Mouse (Mus musculus): ENCODE measurements at regions not wholly inside any gene's neighbourhood (a gene's known extent, or its start where the extent isn't known, plus 50 kb on each side); places are given as distances from the start of the nearest gene placed in this dataset.

DNA sequence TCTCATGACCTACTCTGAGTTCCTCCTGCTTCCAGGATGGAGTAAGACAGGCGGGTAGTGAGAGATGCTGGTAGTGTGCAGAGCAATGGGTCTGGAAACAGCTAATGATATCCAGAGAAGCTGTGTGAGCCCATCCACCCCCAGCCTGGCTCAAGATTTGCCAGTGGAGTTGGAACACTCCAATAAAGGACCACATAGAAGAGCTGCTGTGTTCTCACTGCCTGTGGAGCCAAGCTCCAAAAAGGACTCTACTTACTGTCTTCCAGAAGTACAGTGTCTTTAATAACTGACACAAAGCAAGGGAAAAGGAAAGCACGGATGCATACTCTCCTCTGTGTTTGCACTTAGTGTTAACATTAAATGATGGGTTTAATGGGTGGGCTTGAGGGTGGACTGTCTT, 138.0 kb upstream of the Dnajc19 start:
- H3K27me3 ChIP-seq (ENCODE audit: control insufficient read depth, insufficient read depth, low read length): no peaks in the 10 kb centered on the region
- H3K4me2 ChIP-seq (ENCODE audit: low read depth, low read length): no peak overlapping the region
- ATAC-seq (replicated peaks; ENCODE audit: extremely low read depth, insufficient read depth, low FRiP score): no peak
- 79% methylated on average over 2 of the region's 2 CpGs for WGBS
- no peaks in the 10 kb centered on the region for H3K4me1 ChIP-seq (ENCODE audit: control insufficient read depth, insufficient read depth, low read length)
- H3K9me3 ChIP-seq (replicated peaks; ENCODE audit: control insufficient read depth, low read length): no peaks in the 10 kb centered on the region; the same call in 1 of the 2 replicates
- H3K9ac ChIP-seq (ENCODE audit: low read length): no peak overlapping the region
- no peak overlapping the region for H3K4me3 ChIP-seq (ENCODE audit: low read length)
- no peaks in the 10 kb centered on the region for H3K36me3 ChIP-seq (ENCODE audit: control insufficient read depth, insufficient read depth)
- no peak overlapping the region for H3K27ac ChIP-seq (ENCODE audit: low read length)

DNA sequence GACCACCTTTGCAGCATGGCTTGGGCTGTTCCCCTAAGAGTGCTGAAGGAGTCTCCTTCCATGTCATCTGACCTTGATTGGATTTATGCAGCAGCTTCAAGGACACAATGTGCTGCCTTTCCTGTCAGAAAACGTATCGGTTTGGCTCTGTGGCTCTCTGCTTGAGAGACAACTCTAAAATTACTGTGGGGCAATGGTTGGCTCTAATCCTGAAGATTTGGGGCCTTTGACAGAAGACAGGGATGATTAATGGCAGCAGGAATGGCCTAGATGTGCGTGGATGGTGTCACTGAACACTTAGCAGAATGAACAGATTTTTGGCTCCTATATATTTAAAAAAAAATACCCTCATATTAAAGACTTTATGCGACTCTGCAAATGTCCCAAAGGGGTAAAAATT, 136.8 kb upstream of the Dnajc19 start:
- no peak overlapping the region for H3K4me2 ChIP-seq (ENCODE audit: low read depth, low read length)
- no peak overlapping the region for H3K9ac ChIP-seq (ENCODE audit: low read length)
- no peak for ATAC-seq (replicated peaks; ENCODE audit: extremely low read depth, insufficient read depth, low FRiP score)
- H3K4me3 ChIP-seq (ENCODE audit: low read length): no peak overlapping the region
- H3K4me1 ChIP-seq (ENCODE audit: control insufficient read depth, insufficient read depth, low read length): no peaks in the 10 kb centered on the region
- H3K9me3 ChIP-seq (replicated peaks; ENCODE audit: control insufficient read depth, low read length): no peaks in the 10 kb centered on the region
- H3K27ac ChIP-seq (ENCODE audit: low read length): no peak overlapping the region
- 72% methylated on average over 4 of the region's 4 CpGs for WGBS
- H3K36me3 ChIP-seq (ENCODE audit: control insufficient read depth, insufficient read depth): no peaks in the 10 kb centered on the region
- no peaks in the 10 kb centered on the region for H3K27me3 ChIP-seq (ENCODE audit: control insufficient read depth, insufficient read depth, low read length)

DNA sequence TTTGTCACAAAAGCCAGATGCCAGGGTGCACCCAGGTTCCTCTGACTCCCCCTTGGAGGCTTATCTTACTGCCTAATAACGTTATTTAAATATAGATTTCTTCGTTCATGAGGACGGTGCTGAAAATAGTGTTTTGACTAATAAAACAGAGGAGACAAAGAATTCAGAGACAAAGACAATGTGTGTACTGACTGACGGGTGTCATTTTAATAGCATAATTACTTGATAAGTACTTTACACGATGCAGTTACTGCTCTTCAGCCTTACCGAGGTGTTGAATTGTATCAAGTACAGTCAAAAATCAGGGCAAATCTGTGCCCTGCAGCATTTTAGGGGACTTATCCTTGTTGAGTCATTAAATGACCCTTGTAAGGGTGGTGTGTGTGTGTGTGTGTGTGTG, 133.1 kb upstream of the Dnajc19 start:
- no peak for ATAC-seq (replicated peaks; ENCODE audit: extremely low read depth, insufficient read depth, low FRiP score)
- Histone ChIP-seq H3K9me3 (replicated peaks; ENCODE audit: control insufficient read depth, low read length) (no peaks in the 10 kb centered on the region), H3K9ac (ENCODE audit: low read length) (no peak overlapping the region), H3K4me1 (ENCODE audit: control insufficient read depth, insufficient read depth, low read length) (no peaks in the 10 kb centered on the region), H3K4me2 (ENCODE audit: low read depth, low read length) (no peak overlapping the region), H3K4me3 (ENCODE audit: low read length) (no peak overlapping the region), H3K36me3 (ENCODE audit: control insufficient read depth, insufficient read depth) (no peaks in the 10 kb centered on the region), H3K27ac (ENCODE audit: low read length) (no peak overlapping the region), H3K27me3 (ENCODE audit: control insufficient read depth, insufficient read depth, low read length) (no peaks in the 10 kb centered on the region)
- 78% methylated on average over 6 of the region's 6 CpGs for WGBS

DNA sequence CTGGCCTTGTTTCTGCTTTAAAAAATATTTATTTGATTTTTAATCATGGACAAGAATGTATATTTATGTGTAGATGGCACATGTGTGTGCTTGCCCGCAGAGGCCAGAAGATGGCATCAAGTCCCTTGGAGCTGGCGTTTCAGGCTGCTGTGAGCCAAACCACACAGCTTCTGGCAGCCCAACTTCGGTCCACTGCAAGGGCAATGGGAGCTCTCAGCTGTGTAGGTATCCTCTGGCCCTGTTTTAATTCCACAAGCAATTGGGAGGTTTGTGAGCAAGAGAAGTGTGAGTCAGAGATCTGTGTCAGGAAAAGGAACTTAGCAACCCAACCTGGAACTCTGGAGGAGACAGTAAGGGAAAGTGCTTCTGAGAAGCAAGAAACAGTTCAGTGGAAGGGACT, 125.3 kb upstream of the Dnajc19 start:
- Histone ChIP-seq H3K27ac (ENCODE audit: low read length) (no peak overlapping the region), H3K4me1 (ENCODE audit: control insufficient read depth, insufficient read depth, low read length) (no peaks in the 10 kb centered on the region), H3K9ac (ENCODE audit: low read length) (no peak overlapping the region), H3K9me3 (replicated peaks; ENCODE audit: control insufficient read depth, low read length) (no peaks in the 10 kb centered on the region), H3K4me3 (ENCODE audit: low read length) (no peak overlapping the region), H3K27me3 (ENCODE audit: control insufficient read depth, insufficient read depth, low read length) (no peaks in the 10 kb centered on the region), H3K36me3 (ENCODE audit: control insufficient read depth, insufficient read depth) (no peaks in the 10 kb centered on the region), H3K4me2 (ENCODE audit: low read depth, low read length) (no peak overlapping the region)
- WGBS: 87% methylated on average over 3 of the region's 3 CpGs
- ATAC-seq (replicated peaks; ENCODE audit: extremely low read depth, insufficient read depth, low FRiP score): no peak

DNA sequence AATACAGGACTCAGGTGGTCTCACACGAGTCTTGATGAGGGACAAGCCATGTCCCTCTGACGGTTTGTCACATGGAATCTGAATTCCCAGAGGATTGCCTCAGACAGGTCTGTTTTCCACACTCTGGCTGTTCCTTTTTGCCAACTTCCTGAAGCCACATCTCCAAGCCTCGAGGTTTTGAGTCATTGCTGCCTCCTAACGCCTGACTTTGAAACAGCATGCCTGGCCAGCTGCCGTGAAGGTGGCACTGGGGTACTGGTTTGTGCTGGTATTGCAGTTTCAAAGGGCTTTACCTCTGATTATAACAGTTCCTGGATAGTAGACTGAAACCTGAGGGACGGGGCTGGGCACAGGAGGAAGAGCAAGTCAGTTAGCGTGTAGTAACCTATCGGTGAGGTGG, 117.1 kb upstream of the Dnajc19 start:
- H3K4me2 ChIP-seq (ENCODE audit: low read depth, low read length): no peak overlapping the region
- no peak overlapping the region for H3K4me3 ChIP-seq (ENCODE audit: low read length)
- H3K9ac ChIP-seq (ENCODE audit: low read length): no peak overlapping the region
- no peaks in the 10 kb centered on the region for H3K4me1 ChIP-seq (ENCODE audit: control insufficient read depth, insufficient read depth, low read length)
- no peaks in the 10 kb centered on the region for H3K9me3 ChIP-seq (replicated peaks; ENCODE audit: control insufficient read depth, low read length)
- peaks cover 9% of the 10 kb centered on the region; the same call in 1 of the 2 replicates for H3K27me3 ChIP-seq (ENCODE audit: control insufficient read depth, insufficient read depth, low read length)
- ATAC-seq (replicated peaks; ENCODE audit: extremely low read depth, insufficient read depth, low FRiP score): no peak
- WGBS: 24% methylated on average over 8 of the region's 8 CpGs
- no peaks in the 10 kb centered on the region for H3K36me3 ChIP-seq (ENCODE audit: control insufficient read depth, insufficient read depth)
- no peak overlapping the region for H3K27ac ChIP-seq (ENCODE audit: low read length)

DNA sequence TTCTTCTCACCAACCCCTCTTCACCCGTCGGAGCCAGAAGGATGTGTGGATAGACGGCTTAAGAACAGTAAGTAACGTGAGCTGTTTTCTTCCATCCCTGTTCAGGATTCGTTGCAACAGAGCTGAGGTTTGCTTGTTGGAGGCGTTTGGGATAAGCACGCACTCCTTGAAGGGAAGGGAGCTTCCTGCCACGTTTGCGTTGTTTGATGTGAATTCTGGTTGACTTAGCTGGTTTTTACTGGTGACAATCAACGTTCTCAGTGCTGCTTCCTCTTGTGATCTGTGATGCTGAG, 116.0 kb upstream of the Dnajc19 start:
- no peaks in the 10 kb centered on the region for H3K4me1 ChIP-seq (ENCODE audit: control insufficient read depth, insufficient read depth, low read length)
- 0 out of 2 replicates have a peak overlapping the region, but pooled peaks have one; percentile 9 for H3K4me2 ChIP-seq (ENCODE audit: low read depth, low read length)
- H3K9ac ChIP-seq (ENCODE audit: low read length): no peak overlapping the region
- peaks cover 9% of the 10 kb centered on the region; the same call in 1 of the 2 replicates for H3K27me3 ChIP-seq (ENCODE audit: control insufficient read depth, insufficient read depth, low read length)
- 0 out of 2 replicates have a peak overlapping the region, but pooled peaks have one; percentile 1 for H3K4me3 ChIP-seq (ENCODE audit: low read length)
- no peak for ATAC-seq (replicated peaks; ENCODE audit: extremely low read depth, insufficient read depth, low FRiP score)
- 6% methylated on average over 10 of the region's 10 CpGs for WGBS
- H3K9me3 ChIP-seq (replicated peaks; ENCODE audit: control insufficient read depth, low read length): no peaks in the 10 kb centered on the region
- no peak overlapping the region for H3K27ac ChIP-seq (ENCODE audit: low read length)
- H3K36me3 ChIP-seq (ENCODE audit: control insufficient read depth, insufficient read depth): no peaks in the 10 kb centered on the region

DNA sequence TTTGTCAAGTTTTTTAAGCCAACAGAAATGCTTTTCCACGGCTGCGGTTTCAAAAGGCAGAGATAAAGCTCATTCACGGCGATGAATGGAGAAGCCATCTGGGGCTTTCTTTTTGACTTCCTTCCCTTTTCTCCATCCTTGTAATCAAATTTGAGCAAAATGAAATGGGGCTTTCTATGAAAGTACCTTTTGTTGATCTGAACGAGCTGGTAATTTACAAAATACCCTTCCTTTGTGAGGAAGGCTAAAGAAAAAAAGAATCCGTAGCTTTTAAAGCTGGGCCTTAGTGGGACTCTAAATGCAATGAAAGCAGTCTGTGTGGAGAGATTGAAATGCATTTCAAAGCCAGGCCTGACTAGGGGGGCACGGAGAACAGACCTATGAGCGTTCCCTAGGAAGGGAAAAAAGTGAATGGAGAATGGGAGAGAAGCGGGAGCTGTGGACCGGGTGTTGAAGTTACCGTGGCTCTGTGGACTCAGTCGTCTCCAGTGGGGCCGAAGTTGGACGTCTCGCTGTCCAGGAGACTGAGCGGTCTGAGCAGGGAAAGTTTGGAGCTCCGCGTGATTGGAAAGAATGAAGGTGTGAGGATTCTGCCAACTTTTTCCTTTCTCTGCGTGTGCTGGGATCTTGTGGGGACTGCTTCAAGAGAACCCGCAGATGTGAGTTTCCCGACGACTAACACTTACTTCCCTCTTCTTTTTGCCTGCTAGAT, 115.5 kb upstream of the Dnajc19 start:
- Histone ChIP-seq H3K36me3 (ENCODE audit: control insufficient read depth, insufficient read depth) (no peaks in the 10 kb centered on the region), H3K4me3 (ENCODE audit: low read length) (0 out of 2 replicates have a peak overlapping the region, but pooled peaks have one; percentile 1), H3K4me2 (ENCODE audit: low read depth, low read length) (0 out of 2 replicates have a peak overlapping the region, but pooled peaks have one; percentile 9), H3K27me3 (ENCODE audit: control insufficient read depth, insufficient read depth, low read length) (peaks cover 9% of the 10 kb centered on the region; the same call in 1 of the 2 replicates), H3K4me1 (ENCODE audit: control insufficient read depth, insufficient read depth, low read length) (no peaks in the 10 kb centered on the region), H3K27ac (ENCODE audit: low read length) (no peak overlapping the region), H3K9ac (ENCODE audit: low read length) (no peak overlapping the region), H3K9me3 (replicated peaks; ENCODE audit: control insufficient read depth, low read length) (no peaks in the 10 kb centered on the region)
- ATAC-seq (replicated peaks; ENCODE audit: extremely low read depth, insufficient read depth, low FRiP score): no peak
- WGBS: 34% methylated on average over 22 of the region's 22 CpGs

DNA sequence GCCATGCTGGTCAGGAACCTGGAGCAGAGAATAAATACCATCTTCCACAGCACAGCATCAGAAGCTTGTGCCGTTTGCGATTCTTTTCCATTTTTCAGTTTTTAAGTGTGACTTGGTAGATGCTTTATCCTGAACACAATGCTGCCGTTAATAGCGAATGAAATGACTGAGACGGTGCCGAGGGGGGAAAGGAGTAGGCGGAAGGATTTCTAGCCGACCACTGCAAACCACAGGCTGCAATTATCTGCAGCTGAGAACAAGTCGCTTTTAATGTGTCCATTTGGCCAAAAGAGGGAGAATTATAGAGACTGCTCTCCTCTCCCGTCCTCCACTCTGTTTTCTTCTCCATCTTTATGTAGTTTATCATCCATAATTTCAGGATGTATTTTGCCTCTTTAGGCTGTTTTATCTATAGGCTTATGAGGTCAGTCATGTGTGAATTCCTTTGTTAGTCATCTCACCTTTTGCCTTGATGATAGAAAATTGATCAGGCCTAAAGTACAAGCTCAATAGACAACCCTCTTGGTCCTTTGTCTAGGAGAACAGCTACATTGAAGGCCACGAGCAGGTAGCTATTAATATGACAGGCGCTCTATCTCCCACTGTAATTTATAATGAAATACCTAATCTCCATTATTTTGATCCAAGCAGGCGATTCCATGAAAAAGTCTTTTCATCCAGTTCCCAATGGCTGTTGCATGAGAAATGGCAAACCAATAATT, 114.8 kb upstream of the Dnajc19 start:
- 69% methylated on average over 13 of the region's 13 CpGs for WGBS
- H3K4me3 ChIP-seq (ENCODE audit: low read length): no peak overlapping the region
- ATAC-seq (replicated peaks; ENCODE audit: extremely low read depth, insufficient read depth, low FRiP score): no peak

DNA sequence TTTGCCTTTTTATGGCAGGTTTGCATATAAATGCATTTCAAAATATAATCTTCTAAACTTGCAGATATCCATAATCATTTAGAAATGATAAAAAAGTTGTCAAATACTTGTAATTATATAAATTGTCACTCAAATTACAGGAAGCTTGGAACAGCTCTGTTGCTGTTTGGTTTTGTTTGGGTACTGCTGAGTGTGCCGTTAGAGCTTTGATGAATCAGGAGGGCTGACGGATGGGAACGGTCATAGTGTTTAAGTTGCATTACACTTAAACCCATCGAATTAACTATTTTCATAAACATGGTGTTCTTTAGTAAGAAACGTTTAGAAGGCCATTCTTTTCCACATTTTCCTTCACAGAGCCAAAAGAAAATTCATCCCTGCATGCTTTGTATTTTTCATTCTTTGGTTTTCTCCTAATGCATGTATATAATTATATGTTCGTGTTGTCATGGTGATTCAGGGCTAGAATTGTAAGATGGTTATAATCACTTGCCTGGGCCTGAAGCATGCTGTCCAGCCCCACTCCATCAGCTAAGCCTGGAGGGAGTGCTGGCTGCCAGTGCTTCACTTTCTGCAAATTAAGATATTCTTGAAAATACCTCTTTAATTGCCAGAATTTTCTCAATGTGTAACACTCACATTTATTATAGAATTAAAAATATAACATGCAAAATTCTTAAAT, 92.4 kb upstream of the Dnajc19 start:
- H3K27me3 ChIP-seq (ENCODE audit: control insufficient read depth, insufficient read depth, low read length): no peaks in the 10 kb centered on the region
- no peaks in the 10 kb centered on the region for H3K36me3 ChIP-seq (ENCODE audit: control insufficient read depth, insufficient read depth)
- H3K4me3 ChIP-seq (ENCODE audit: low read length): no peak overlapping the region
- H3K9ac ChIP-seq (ENCODE audit: low read length): no peak overlapping the region
- ATAC-seq (replicated peaks; ENCODE audit: extremely low read depth, insufficient read depth, low FRiP score): no peak
- H3K4me1 ChIP-seq (ENCODE audit: control insufficient read depth, insufficient read depth, low read length): no peaks in the 10 kb centered on the region
- 76% methylated on average over 6 of the region's 6 CpGs for WGBS
- H3K27ac ChIP-seq (ENCODE audit: low read length): no peak overlapping the region
- H3K9me3 ChIP-seq (replicated peaks; ENCODE audit: control insufficient read depth, low read length): no peaks in the 10 kb centered on the region
- H3K4me2 ChIP-seq (ENCODE audit: low read depth, low read length): no peak overlapping the region

More for the DNA sequence above, 114.8 kb upstream of the Dnajc19 start:
- Histone ChIP-seq H3K4me2 (ENCODE audit: low read depth, low read length) (no peak overlapping the region), H3K27ac (ENCODE audit: low read length) (no peak overlapping the region), H3K27me3 (ENCODE audit: control insufficient read depth, insufficient read depth, low read length) (peaks cover 9% of the 10 kb centered on the region; the same call in 1 of the 2 replicates), H3K9me3 (replicated peaks; ENCODE audit: control insufficient read depth, low read length) (no peaks in the 10 kb centered on the region), H3K9ac (ENCODE audit: low read length) (no peak overlapping the region), H3K36me3 (ENCODE audit: control insufficient read depth, insufficient read depth) (no peaks in the 10 kb centered on the region), H3K4me1 (ENCODE audit: control insufficient read depth, insufficient read depth, low read length) (no peaks in the 10 kb centered on the region)

Measured in heart, embryonic 16.5 days (tissue).